Mouse (Mus musculus) thymus, postnatal 10 days (tissue): ENCODE results near the gene Cd83.

Source experiments
- DNase-seq, 2 experiments: peaks; one replicate each; pipeline ENCODE4 v3.0.0; 2021; ENCODE audit warnings: low spot score in 2 of 2

Cd83 gene

GRCm38 (mm10) chr13:43784725-43785711 lies at the start of gene Cd83:
Gene Cd83 (plus strand): TSS chr13:43784775.
- DNase-seq = peak in 1 of 2 experiments; percentile 23

GRCm38 (mm10) chr13:43739598-43740275 lies 44.8 kb upstream of the Cd83 start:
- DNase-seq = peak; percentile 42 to 80

- no peak for DNase-seq
Measured at GRCm38 (mm10) chr13:43740276-43740608, 44.3 kb upstream of the Cd83 start.

GRCm38 (mm10) chr13:43742677-43743076 lies 41.9 kb upstream of the Cd83 start:
- DNase-seq = no peak

- no peak for DNase-seq
Measured at GRCm38 (mm10) chr13:43744259-43744658, 40.3 kb upstream of the Cd83 start.

GRCm38 (mm10) chr13:43750301-43750700 lies 34.3 kb upstream of the Cd83 start:
- no peak for DNase-seq

GRCm38 (mm10) chr13:43750966-43751365 lies 33.6 kb upstream of the Cd83 start:
- no peak for DNase-seq

GRCm38 (mm10) chr13:43752407-43752806 lies 32.2 kb upstream of the Cd83 start:
- no peak for DNase-seq

GRCm38 (mm10) chr13:43753652-43754051 lies 30.9 kb upstream of the Cd83 start:
- DNase-seq = no peak

GRCm38 (mm10) chr13:43754455-43755128 lies 30.0 kb upstream of the Cd83 start:
- no peak for DNase-seq

- no peak for DNase-seq
Measured at GRCm38 (mm10) chr13:43755573-43755972, 29.0 kb upstream of the Cd83 start.

GRCm38 (mm10) chr13:43761156-43761855 lies 23.3 kb upstream of the Cd83 start:
- no peak for DNase-seq

GRCm38 (mm10) chr13:43762901-43763300 lies 21.7 kb upstream of the Cd83 start:
- DNase-seq = no peak

- no peak for DNase-seq
Measured at GRCm38 (mm10) chr13:43763301-43763994, 21.1 kb upstream of the Cd83 start.

- DNase-seq = no peak
Measured at GRCm38 (mm10) chr13:43763995-43764579, 20.5 kb upstream of the Cd83 start.

- no peak for DNase-seq
Measured at GRCm38 (mm10) chr13:43765293-43765814, 19.2 kb upstream of the Cd83 start.

GRCm38 (mm10) chr13:43766786-43767680 lies 17.5 kb upstream of the Cd83 start:
- DNase-seq = no peak

GRCm38 (mm10) chr13:43773020-43773419 lies 11.6 kb upstream of the Cd83 start:
- DNase-seq = no peak

- no peak for DNase-seq
Measured at GRCm38 (mm10) chr13:43773965-43774566, 10.5 kb upstream of the Cd83 start.
